Mouse (Mus musculus): Measurements from ENCODE around the gene Ccdc162. TPM values are rescaled to one million over a fixed set of nuclear protein-coding genes. Genes with fewer than 3 reads are reported as not detected.
"Not testable (repeated sequence)": the region's sequence is repeated elsewhere in the genome, so short reads cannot be mapped to it uniquely, and the experiment has no call there.

Ccdc162 gene
- polyA plus RNA-seq, 1 experiment from 2014 or later, result 0.77 TPM

- H3K4me3 ChIP-seq; ATAC-seq (replicated peaks); H3K27ac ChIP-seq; H3K36me3 ChIP-seq (replicated peaks); H3K27me3 ChIP-seq (replicated peaks); H3K4me2 ChIP-seq; H3K9me3 ChIP-seq; H3K9ac ChIP-seq; H3K4me1 ChIP-seq: not testable (repeated sequence)
- 93% methylated on average over 6 of the region's 6 CpGs for WGBS
Observed at GRCm38 (mm10) chr10:41659671-41660070, 56.8 kb downstream of the Ccdc162 start.

GRCm38 (mm10) chr10:41655684-41656083 lies 60.8 kb downstream of the Ccdc162 start:
- peaks cover 11% of the 10 kb centered on the region for H3K4me1 ChIP-seq
- H3K27ac ChIP-seq; H3K27me3 ChIP-seq (replicated peaks); H3K4me2 ChIP-seq; H3K9me3 ChIP-seq; H3K36me3 ChIP-seq (replicated peaks); H3K4me3 ChIP-seq; H3K9ac ChIP-seq: not testable (repeated sequence)
- ATAC-seq (replicated peaks), result 0 out of 2 replicates have a peak, but pooled peaks have one; percentile 6

GRCm38 (mm10) chr10:41652988-41653387 lies 63.4 kb downstream of the Ccdc162 start:
- Histone ChIP-seq H3K9ac (no peak overlapping the region), H3K36me3 (replicated peaks) (no peaks in the 10 kb centered on the region), H3K27ac (no peak overlapping the region), H3K4me1 (peaks cover 11% of the 10 kb centered on the region), H3K4me2 (no peak overlapping the region), H3K4me3 (no peak overlapping the region), H3K9me3 (no peaks in the 10 kb centered on the region), H3K27me3 (replicated peaks) (no peaks in the 10 kb centered on the region)
- WGBS, result 78% methylated on average over 7 of the region's 7 CpGs
- 0 out of 2 replicates have a peak, but pooled peaks have one; percentile 20 for ATAC-seq (replicated peaks)

- 19% methylated on average over 6 of the region's 6 CpGs for WGBS
- no peaks in the 10 kb centered on the region for H3K9me3 ChIP-seq
- H3K9ac ChIP-seq, result no peak overlapping the region
- no peak overlapping the region for H3K4me2 ChIP-seq
- H3K27me3 ChIP-seq (replicated peaks), result no peaks in the 10 kb centered on the region
- H3K4me1 ChIP-seq, result peaks cover 11% of the 10 kb centered on the region
- no peak overlapping the region for H3K4me3 ChIP-seq
- no peaks in the 10 kb centered on the region for H3K36me3 ChIP-seq (replicated peaks)
- ATAC-seq (replicated peaks), result peak; percentile 52; the same call in 1 of the 2 replicates
- 0 out of 2 replicates have a peak overlapping the region, but pooled peaks have one; percentile 4 for H3K27ac ChIP-seq
Observed at GRCm38 (mm10) chr10:41652094-41652775, 64.2 kb downstream of the Ccdc162 start.

GRCm38 (mm10) chr10:41651532-41651931 lies 64.9 kb downstream of the Ccdc162 start:
- Histone ChIP-seq H3K4me1 (peaks cover 11% of the 10 kb centered on the region), H3K9me3 (no peaks in the 10 kb centered on the region), H3K27me3 (replicated peaks) (no peaks in the 10 kb centered on the region), H3K4me2 (no peak overlapping the region), H3K4me3 (no peak overlapping the region), H3K9ac (no peak overlapping the region), H3K36me3 (replicated peaks) (no peaks in the 10 kb centered on the region), H3K27ac (no peak overlapping the region)
- ATAC-seq (replicated peaks), result no peak
- 83% methylated on average over 3 of the region's 3 CpGs for WGBS

GRCm38 (mm10) chr10:41649186-41649585 lies 67.2 kb downstream of the Ccdc162 start:
- Histone ChIP-seq H3K27ac (no peak overlapping the region), H3K36me3 (replicated peaks) (no peaks in the 10 kb centered on the region), H3K27me3 (replicated peaks) (no peaks in the 10 kb centered on the region), H3K9ac (no peak overlapping the region), H3K9me3 (no peaks in the 10 kb centered on the region), H3K4me2 (no peak overlapping the region), H3K4me3 (no peak overlapping the region), H3K4me1 (peaks cover 11% of the 10 kb centered on the region)
- WGBS, result 80% methylated on average over 4 of the region's 5 CpGs
- no peak for ATAC-seq (replicated peaks)

GRCm38 (mm10) chr10:41638776-41639175 lies 77.7 kb downstream of the Ccdc162 start:
- no peak overlapping the region for H3K4me2 ChIP-seq
- no peaks in the 10 kb centered on the region for H3K27me3 ChIP-seq (replicated peaks)
- H3K9ac ChIP-seq, result no peak overlapping the region
- whole genome bisulfite sequencing, result 73% methylated on average over 3 of the region's 3 CpGs
- no peaks in the 10 kb centered on the region for H3K4me1 ChIP-seq
- H3K36me3 ChIP-seq (replicated peaks), result no peaks in the 10 kb centered on the region
- no peak overlapping the region for H3K27ac ChIP-seq
- no peak for ATAC-seq (replicated peaks)
- H3K4me3 ChIP-seq, result no peak overlapping the region
- H3K9me3 ChIP-seq, result no peaks in the 10 kb centered on the region

- no peak for ATAC-seq (replicated peaks)
- H3K9ac ChIP-seq, result no peak overlapping the region
- H3K27me3 ChIP-seq (replicated peaks), result no peaks in the 10 kb centered on the region
- no peaks in the 10 kb centered on the region for H3K36me3 ChIP-seq (replicated peaks)
- no peaks in the 10 kb centered on the region for H3K9me3 ChIP-seq
- 71% methylated on average over 9 of the region's 9 CpGs for WGBS
- no peak overlapping the region for H3K4me3 ChIP-seq
- no peaks in the 10 kb centered on the region for H3K4me1 ChIP-seq
- H3K4me2 ChIP-seq, result no peak overlapping the region
- no peak overlapping the region for H3K27ac ChIP-seq
Observed at GRCm38 (mm10) chr10:41635276-41636033, 81.0 kb downstream of the Ccdc162 start.

GRCm38 (mm10) chr10:41633801-41634200 lies 82.6 kb downstream of the Ccdc162 start:
- no peak overlapping the region for H3K27ac ChIP-seq
- no peaks in the 10 kb centered on the region for H3K36me3 ChIP-seq (replicated peaks)
- H3K4me3 ChIP-seq, result no peak overlapping the region
- no peak overlapping the region for H3K9ac ChIP-seq
- H3K4me2 ChIP-seq, result no peak overlapping the region
- H3K27me3 ChIP-seq (replicated peaks), result no peaks in the 10 kb centered on the region
- H3K9me3 ChIP-seq, result no peaks in the 10 kb centered on the region
- H3K4me1 ChIP-seq, result no peaks in the 10 kb centered on the region
- 92% methylated on average over 11 of the region's 11 CpGs for WGBS
- no peak for ATAC-seq (replicated peaks)

- no peak overlapping the region for H3K4me3 ChIP-seq
- no peak overlapping the region for H3K9ac ChIP-seq
- no peaks in the 10 kb centered on the region for H3K36me3 ChIP-seq (replicated peaks)
- H3K4me1 ChIP-seq, result no peaks in the 10 kb centered on the region
- H3K27ac ChIP-seq, result no peak overlapping the region
- H3K27me3 ChIP-seq (replicated peaks), result no peaks in the 10 kb centered on the region
- no peak overlapping the region for H3K4me2 ChIP-seq
- ATAC-seq (replicated peaks), result no peak
- WGBS, result 100% methylated on average over 1 of the region's 1 CpGs
- no peaks in the 10 kb centered on the region for H3K9me3 ChIP-seq
Observed at GRCm38 (mm10) chr10:41632062-41632461, 84.4 kb downstream of the Ccdc162 start.

GRCm38 (mm10) chr10:41626996-41627395 lies 89.4 kb downstream of the Ccdc162 start:
- H3K9me3 ChIP-seq, result no peaks in the 10 kb centered on the region
- H3K27ac ChIP-seq, result no peak overlapping the region
- no peak overlapping the region for H3K4me3 ChIP-seq
- no peaks in the 10 kb centered on the region for H3K4me1 ChIP-seq
- H3K36me3 ChIP-seq (replicated peaks), result no peaks in the 10 kb centered on the region
- ATAC-seq (replicated peaks), result no peak
- no peak overlapping the region for H3K9ac ChIP-seq
- H3K4me2 ChIP-seq, result no peak overlapping the region
- no peaks in the 10 kb centered on the region for H3K27me3 ChIP-seq (replicated peaks)
- WGBS, result 69% methylated on average over 3 of the region's 3 CpGs

GRCm38 (mm10) chr10:41619988-41620387 lies 96.4 kb downstream of the Ccdc162 start:
- no peaks in the 10 kb centered on the region for H3K4me1 ChIP-seq
- no peak overlapping the region for H3K4me2 ChIP-seq
- no peak for ATAC-seq (replicated peaks)
- no peak overlapping the region for H3K9ac ChIP-seq
- H3K27ac ChIP-seq, result no peak overlapping the region
- H3K4me3 ChIP-seq, result no peak overlapping the region
- WGBS, result 90% methylated on average over 2 of the region's 2 CpGs
- no peaks in the 10 kb centered on the region for H3K36me3 ChIP-seq (replicated peaks)
- no peaks in the 10 kb centered on the region for H3K27me3 ChIP-seq (replicated peaks)
- no peaks in the 10 kb centered on the region for H3K9me3 ChIP-seq

- Histone ChIP-seq H3K4me1 (no peaks in the 10 kb centered on the region), H3K4me2 (no peak overlapping the region), H3K9ac (no peak overlapping the region), H3K4me3 (no peak overlapping the region), H3K9me3 (no peaks in the 10 kb centered on the region), H3K27ac (no peak overlapping the region), H3K36me3 (replicated peaks) (no peaks in the 10 kb centered on the region), H3K27me3 (replicated peaks) (no peaks in the 10 kb centered on the region)
- ATAC-seq (replicated peaks), result no peak
- WGBS, result 88% methylated on average over 4 of the region's 4 CpGs
Observed at GRCm38 (mm10) chr10:41615487-41615886, 100.9 kb downstream of the Ccdc162 start.

Data from midbrain, embryonic 15.5 days (tissue).